Mouse (Mus musculus) yolk sac, embryonic 10.5 days (tissue): ENCODE measurements around the gene Mars.
A peak's percentile ranks its signal among the peaks of the same experiment; 100 is the strongest.

Source experiments
- DNase-seq: peaks from one replicate; pipeline ENCODE4 v3.0.0-alpha.2; 2017; ENCODE audit warnings: low spot score

The Mars gene

DNA sequence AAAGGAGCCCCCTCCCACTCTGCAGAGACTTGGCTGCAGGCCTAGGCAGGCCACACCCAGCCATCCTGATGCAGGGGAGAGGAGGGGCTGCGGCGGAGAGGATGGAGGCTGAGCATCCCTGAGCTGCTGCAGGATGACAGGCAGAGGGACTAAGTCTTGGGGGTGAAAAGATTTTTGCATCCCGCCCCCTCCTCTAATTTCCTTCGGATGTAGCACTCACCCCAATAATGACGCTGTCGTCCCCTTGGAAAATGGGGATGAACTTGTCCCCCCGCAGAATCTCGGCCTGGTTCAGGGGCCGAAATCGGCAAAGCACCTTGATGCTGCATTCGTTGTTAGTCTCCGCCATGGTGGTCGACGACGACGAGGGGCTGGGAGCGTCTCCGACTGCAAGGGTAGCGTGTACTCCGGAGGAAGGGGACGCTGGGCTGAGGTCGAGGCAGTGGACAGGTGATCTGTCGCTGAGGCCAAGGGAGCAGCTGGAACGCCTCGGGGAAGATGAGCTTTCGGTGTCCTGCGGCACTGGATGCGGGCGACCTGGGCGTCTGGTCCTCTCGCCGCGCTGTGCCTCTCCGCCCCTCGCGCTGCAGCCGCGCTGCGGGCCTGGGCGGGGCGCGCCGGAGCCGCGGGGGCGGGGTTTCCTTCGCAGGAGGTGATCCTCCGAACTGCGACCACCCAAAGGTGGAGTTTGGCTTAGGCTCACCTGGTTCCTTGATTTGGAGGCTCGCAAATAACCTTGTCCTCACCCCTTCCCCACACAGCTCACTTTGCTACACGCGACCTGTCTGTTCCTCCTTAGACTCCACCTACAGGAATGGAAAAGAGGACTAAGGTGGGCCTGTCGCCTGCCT lies 48.8 kb downstream of the Mars start, which contains the start of gene Kif5a:
Kif5a (minus strand) TSS at position 801 of the 851 bp plus-strand sequence.
- DNase-seq = peak; percentile 31

GRCm38 (mm10) chr10:127261706-127262547 lies 49.7 kb downstream of the Mars start:
- DNase-seq = no peak

DNA sequence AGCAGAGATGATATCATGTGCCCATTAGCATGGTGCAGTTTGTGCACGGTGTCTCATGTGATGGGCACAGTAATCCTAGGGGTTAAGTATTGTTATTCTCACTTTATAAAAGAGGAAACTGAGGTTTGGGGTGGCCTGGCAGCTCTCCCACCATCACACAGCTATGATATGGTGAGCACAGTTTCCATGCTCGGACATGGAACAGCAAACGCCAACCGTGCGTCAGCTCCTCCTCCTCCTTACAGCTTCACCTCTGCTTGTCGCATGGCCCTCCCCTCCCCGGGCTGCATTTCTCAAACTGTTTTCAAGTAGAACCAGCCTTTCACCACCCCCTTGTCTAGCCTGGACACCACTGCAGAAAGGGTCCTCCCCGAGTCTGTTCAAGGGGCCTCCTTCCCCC lies 53.1 kb downstream of the Mars start:
- DNase-seq = no peak

GRCm38 (mm10) chr10:127257790-127258189 lies 53.8 kb downstream of the Mars start:
- no peak for DNase-seq

DNA sequence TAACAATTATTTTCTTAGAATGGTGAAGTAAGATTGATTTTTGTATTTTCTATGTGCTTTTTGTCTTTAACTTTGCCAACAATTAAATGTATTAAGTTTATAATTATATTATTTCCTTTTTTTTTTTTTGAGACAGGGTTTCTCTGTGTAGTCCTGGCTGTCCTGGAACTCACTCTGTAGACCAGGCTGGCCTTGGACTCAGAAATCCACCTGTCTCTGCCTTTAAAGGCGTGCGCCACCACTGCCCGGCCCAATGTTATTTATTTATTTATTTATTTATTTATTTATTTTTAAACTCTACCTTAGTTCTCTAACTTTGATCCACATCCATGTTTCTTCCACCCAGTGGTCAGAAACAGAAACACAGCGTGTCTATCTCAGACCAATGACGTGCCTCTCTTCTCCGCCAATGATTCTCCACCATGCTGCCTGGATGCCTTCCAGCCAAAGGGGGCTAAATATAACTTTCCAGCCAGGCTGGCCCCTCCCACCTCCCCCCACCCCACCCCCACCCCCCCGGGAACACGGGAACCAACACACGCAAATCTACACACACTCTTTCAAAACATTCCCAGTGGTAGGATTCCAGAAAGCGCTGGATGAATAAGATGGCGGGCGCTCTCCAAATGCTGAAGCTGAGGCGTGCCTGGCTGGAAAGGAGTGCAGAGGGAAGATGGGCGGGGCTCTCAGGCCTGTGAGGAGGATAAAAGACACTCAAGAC lies 55.8 kb downstream of the Mars start:
- DNase-seq = peak; percentile 66

GRCm38 (mm10) chr10:127250810-127251209 lies 60.8 kb downstream of the Mars start:
- DNase-seq = no peak
